Mouse (Mus musculus) neural tube, embryonic 12.5 days (tissue): ENCODE data around the gene Ctse. TPM values are rescaled to one million over a fixed set of nuclear protein-coding genes. Genes with fewer than 3 reads are reported as not detected.

ENCODE experiments used
- ATAC-seq: fragments of 200-750 bp; cut with Nextera tagmentation; 2 replicates; pipeline ENCODE4 v1.8.0; 2017; ENCODE audit warnings: low read depth, mild to moderate bottlenecking, moderate TSS enrichment, moderate library complexity; ENCODE audit not compliant: low FRiP score
- H3K27ac ChIP-seq: fragments of 300-500 bp; sonication (generic); 2 replicates; pipeline ENCODE4 v1.5.1; 2016
- H3K27me3 ChIP-seq: fragments of 300-500 bp; sonication (generic); replicated peaks from 2 replicates; pipeline ENCODE4 v1.6.1; 2016; ENCODE audit warnings: mild to moderate bottlenecking
- H3K36me3 ChIP-seq: fragments of 300-500 bp; sonication (generic); 2 replicates; pipeline ENCODE4 v1.6.1; 2016; ENCODE audit warnings: mild to moderate bottlenecking
- H3K4me1 ChIP-seq: fragments of 300-500 bp; sonication (generic); 2 replicates; pipeline ENCODE4 v1.6.1; 2016
- H3K4me2 ChIP-seq: fragments of 300-500 bp; sonication (generic); replicated peaks from 2 replicates; pipeline ENCODE4 v1.6.1; 2016; ENCODE audit warnings: mild to moderate bottlenecking
- H3K4me3 ChIP-seq: fragments of 300-500 bp; sonication (generic); 2 replicates; pipeline ENCODE4 v1.5.1; 2016
- H3K9ac ChIP-seq: fragments of 300-500 bp; sonication (generic); 2 replicates; pipeline ENCODE4 v1.6.1; 2016; ENCODE audit warnings: mild to moderate bottlenecking
- H3K9me3 ChIP-seq: fragments of 300-500 bp; sonication (generic); 2 replicates; pipeline ENCODE4 v1.6.1; 2016; ENCODE audit warnings: mild to moderate bottlenecking
- WGBS: fragments of 180-500 bp; shearing (Covaris S2); methylation state at CpG from one replicate; pipeline ENCODE4 v1.1.7; 2016; 5-methylcytosine and 5-hydroxymethylcytosine counted together
- polyA plus RNA-seq: library from polyadenylated mRNA; unstranded; fragments of >200 nt; fragmentation: Nextera tagmentation; extraction: Ambion mirVana; gene quantifications from 2 replicates; pipeline ENCODE4 v1.2.1, GENCODE M21; 2016

Gene Ctse
- polyA plus RNA-seq, 1 experiment from 2014 or later = 0.11 TPM

DNA sequence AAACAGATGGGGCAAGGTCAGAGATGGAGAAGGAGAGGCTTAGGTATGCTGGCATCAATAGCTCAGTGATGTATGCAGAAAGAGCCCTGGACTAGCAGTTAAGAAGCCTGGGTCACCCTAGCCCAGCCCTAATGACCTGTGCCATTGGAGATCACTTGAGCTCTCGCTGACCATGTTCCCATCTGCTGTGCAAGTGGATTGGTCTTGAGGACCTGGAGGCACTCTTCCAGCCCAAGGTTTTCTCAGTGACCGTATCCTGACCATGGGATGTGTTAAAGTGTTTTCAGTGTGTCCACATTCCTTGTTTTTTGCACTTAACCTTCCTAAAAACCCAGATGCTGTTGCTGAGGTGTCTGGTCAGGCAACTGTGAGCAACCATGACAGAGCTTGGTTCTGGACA is 22.2 kb downstream of the Ctse start:
- no peak overlapping the region for H3K9ac ChIP-seq
- no peaks in the 10 kb centered on the region for H3K36me3 ChIP-seq
- H3K9me3 ChIP-seq = no peaks in the 10 kb centered on the region
- no peak overlapping the region for H3K4me2 ChIP-seq
- no peaks in the 10 kb centered on the region for H3K27me3 ChIP-seq
- no peak overlapping the region for H3K4me3 ChIP-seq
- H3K4me1 ChIP-seq = peaks cover 4% of the 10 kb centered on the region; the same call in 1 of the 2 replicates
- H3K27ac ChIP-seq = no peak overlapping the region
- no peak for ATAC-seq
- WGBS = 79% methylated on average over 2 of the region's 2 CpGs

DNA sequence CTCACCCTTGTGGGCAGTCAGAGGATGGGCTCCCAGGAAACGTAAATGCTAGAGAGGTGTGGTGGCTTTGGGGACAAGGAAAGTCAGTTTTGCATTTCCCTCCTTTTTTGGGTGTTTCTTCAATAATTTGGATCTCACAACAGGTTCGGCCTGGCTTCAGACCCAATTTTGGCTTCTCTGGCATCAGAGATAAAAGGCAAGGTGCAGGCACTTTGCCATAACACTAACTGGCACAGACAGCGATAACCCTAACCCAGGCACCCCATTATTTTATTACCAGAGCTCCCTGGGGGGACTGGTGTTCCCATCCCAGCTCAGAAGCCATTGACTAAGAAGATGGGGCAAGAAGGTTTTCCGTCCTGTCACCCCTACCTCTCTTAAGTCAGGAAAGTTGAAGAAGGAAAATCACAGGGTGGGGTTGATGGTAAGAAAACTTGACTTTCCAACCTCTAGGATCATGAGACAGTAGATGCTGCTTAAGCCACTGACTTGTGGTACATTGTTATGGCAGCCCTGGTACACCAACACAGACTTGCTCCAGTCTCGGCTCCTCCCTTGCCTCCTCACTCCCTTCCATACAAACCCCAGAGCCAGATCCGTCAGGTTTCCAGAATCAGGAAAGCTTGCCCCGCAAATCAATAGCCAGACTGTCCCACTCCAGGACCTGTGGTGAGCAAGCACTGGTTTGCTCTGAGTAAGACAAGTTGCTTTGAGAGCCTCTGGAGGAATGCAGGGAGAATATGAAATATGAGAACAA is 22.8 kb downstream of the Ctse start:
- Histone ChIP-seq H3K9ac (no peak overlapping the region), H3K27me3 (no peaks in the 10 kb centered on the region), H3K9me3 (no peaks in the 10 kb centered on the region), H3K36me3 (no peaks in the 10 kb centered on the region), H3K4me3 (no peak overlapping the region), H3K4me1 (peaks cover 4% of the 10 kb centered on the region; the same call in 1 of the 2 replicates), H3K27ac (no peak overlapping the region), H3K4me2 (no peak overlapping the region)
- 79% methylated on average over 7 of the region's 7 CpGs for WGBS
- no peak for ATAC-seq

DNA sequence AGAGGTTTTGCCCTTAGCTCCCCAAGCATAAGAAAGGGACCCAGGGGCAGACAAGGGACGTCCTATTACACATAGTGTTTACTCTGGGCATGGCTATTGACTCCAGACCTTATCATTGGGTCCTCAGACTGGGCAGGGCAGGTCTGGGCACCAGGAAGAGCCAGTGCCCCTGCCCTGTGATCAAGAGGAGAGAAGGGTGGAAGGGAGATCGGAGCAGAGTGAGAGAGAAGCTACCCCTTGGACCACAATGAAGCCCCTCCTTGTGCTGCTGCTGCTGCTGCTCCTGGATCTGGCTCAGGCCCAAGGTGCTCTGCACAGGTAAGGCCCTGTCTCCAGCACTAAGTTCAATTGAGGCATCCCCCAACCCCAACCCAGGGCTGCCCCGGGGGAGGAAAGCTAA is 23.6 kb downstream of the Ctse start:
- H3K9ac ChIP-seq = no peak overlapping the region
- no peaks in the 10 kb centered on the region for H3K9me3 ChIP-seq
- no peaks in the 10 kb centered on the region for H3K36me3 ChIP-seq
- no peak overlapping the region for H3K4me3 ChIP-seq
- no peak overlapping the region for H3K27ac ChIP-seq
- no peaks in the 10 kb centered on the region for H3K27me3 ChIP-seq
- ATAC-seq = no peak
- WGBS = 78% methylated on average over 3 of the region's 3 CpGs
- H3K4me1 ChIP-seq = peaks cover 4% of the 10 kb centered on the region; the same call in 1 of the 2 replicates
- H3K4me2 ChIP-seq = no peak overlapping the region

DNA sequence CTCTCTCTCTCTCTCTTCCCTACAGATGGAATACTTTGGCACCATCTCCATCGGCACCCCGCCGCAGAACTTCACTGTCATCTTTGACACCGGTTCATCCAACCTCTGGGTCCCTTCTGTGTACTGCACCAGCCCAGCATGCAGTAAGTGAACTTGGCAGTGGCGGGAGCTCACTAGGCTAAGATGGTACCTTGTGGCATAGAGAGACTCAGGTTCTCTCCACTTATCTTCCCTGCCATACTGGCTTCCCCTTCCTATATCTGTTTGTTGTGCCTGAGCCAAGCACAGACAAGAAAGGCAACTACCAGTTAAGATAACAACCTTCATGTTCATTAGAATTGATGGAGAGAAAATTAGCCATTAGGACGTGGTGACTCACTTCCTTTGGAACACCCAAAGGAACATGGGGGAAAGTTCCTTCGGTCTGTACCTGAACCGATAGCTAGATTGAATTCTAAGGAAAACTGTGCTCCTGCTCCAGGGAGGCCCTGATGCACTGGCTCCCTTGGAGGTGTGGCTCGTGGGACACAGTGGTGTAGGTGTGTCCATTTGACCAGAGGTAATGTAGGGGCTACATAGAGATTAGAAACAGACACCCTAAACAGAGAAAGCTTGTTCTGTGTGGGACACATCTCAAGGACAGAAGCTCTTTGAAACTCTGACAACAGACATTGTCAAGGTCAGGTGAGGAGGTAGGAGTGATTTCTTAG is 25.3 kb downstream of the Ctse start:
- Histone ChIP-seq H3K9me3 (no peaks in the 10 kb centered on the region), H3K9ac (no peak overlapping the region), H3K27me3 (no peaks in the 10 kb centered on the region), H3K4me3 (no peak overlapping the region), H3K27ac (no peak overlapping the region), H3K4me2 (no peak overlapping the region), H3K36me3 (no peaks in the 10 kb centered on the region), H3K4me1 (no peaks in the 10 kb centered on the region)
- 87% methylated on average over 9 of the region's 9 CpGs for WGBS
- no peak for ATAC-seq

DNA sequence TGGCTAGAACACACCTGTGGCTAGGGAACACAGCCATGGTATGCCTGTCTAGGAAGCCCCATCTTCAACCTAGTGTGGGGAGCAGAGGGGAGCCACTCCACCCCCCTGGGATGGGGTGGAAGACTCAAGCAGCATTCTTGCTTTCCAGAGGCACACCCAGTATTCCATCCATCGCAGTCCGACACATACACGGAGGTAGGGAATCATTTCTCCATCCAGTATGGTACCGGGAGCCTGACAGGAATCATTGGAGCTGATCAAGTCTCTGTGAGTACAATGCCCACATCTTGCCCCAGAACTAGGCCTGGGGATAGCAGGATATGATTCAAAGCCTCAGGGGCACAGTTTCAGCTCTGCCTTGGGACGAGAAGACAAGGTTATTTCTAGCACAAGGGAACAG is 26.0 kb downstream of the Ctse start:
- Histone ChIP-seq H3K27me3 (no peaks in the 10 kb centered on the region), H3K36me3 (no peaks in the 10 kb centered on the region), H3K4me2 (no peak overlapping the region), H3K9me3 (no peaks in the 10 kb centered on the region), H3K27ac (no peak overlapping the region), H3K4me3 (no peak overlapping the region), H3K9ac (no peak overlapping the region), H3K4me1 (no peaks in the 10 kb centered on the region)
- ATAC-seq = no peak
- 87% methylated on average over 5 of the region's 5 CpGs for WGBS

DNA sequence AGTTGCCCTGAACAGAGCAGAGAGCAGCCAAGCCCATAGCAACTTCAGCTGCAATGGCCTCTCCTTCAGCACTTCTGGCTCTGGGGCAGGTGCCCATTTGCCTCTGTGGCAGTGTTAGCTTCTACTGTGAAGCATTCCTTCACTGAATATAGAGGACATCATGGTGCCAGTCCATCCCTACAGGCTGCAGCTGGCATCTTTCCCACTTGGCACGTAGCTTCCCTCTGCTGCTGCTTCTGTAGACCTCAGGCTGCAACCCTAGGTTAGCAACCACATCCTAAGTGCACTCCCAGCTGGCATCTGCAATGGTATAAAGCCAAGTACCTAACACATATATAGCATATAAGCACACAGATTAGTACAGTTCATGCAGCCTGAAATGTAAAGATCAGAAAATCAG is 27.8 kb downstream of the Ctse start:
- no peaks in the 10 kb centered on the region for H3K36me3 ChIP-seq
- H3K4me1 ChIP-seq = no peaks in the 10 kb centered on the region
- no peaks in the 10 kb centered on the region for H3K9me3 ChIP-seq
- no peak for ATAC-seq
- WGBS = 90% methylated on average over 1 of the region's 1 CpGs
- no peaks in the 10 kb centered on the region for H3K27me3 ChIP-seq
- H3K27ac ChIP-seq = no peak overlapping the region
- H3K4me3 ChIP-seq = no peak overlapping the region
- no peak overlapping the region for H3K4me2 ChIP-seq
- H3K9ac ChIP-seq = no peak overlapping the region

DNA sequence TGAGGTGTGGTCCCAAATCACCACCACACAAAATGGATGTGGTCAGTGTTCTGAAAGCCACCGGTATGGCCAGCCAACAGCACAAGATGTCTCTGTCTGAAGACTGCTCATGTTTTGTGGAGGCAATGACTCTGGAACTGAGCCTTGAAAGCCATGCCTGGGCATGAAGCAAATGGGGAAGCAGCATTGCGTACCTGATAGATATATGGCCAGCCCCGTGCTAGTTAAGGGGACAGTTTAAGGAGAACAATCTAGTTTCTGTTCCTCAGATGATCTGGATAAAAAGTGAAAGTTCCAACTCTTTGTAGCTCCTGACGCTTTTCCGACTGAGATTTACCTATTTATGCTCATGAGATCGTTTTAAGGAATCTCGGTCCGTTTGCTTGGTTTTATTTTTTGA is 33.0 kb downstream of the Ctse start:
- Histone ChIP-seq H3K9ac (no peak overlapping the region), H3K27me3 (no peaks in the 10 kb centered on the region), H3K4me1 (no peaks in the 10 kb centered on the region), H3K27ac (no peak overlapping the region), H3K9me3 (no peaks in the 10 kb centered on the region), H3K4me3 (no peak overlapping the region), H3K4me2 (no peak overlapping the region), H3K36me3 (no peaks in the 10 kb centered on the region)
- no peak for ATAC-seq
- 92% methylated on average over 8 of the region's 8 CpGs for WGBS

DNA sequence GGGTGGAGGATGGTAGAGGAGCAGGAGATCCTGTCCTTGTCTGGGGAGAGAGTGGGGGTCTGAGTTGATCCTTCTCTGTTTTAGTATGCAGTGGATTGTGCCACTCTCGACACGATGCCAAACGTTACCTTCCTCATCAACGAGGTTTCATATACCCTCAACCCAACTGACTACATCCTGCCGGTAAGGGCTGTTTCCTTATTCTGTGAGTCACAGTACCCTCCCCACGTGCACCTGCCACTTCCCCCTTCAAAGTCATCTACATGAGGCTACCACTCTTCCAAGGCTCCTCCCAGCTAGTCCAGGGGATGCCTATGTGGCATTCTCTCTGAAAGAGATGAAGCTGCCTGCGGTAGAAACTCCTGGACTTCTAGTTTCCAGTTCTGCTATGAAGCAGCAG is 34.3 kb downstream of the Ctse start:
- no peaks in the 10 kb centered on the region for H3K9me3 ChIP-seq
- no peak for ATAC-seq
- H3K9ac ChIP-seq = no peak overlapping the region
- H3K27ac ChIP-seq = no peak overlapping the region
- H3K4me1 ChIP-seq = no peaks in the 10 kb centered on the region
- H3K4me3 ChIP-seq = no peak overlapping the region
- H3K36me3 ChIP-seq = no peaks in the 10 kb centered on the region
- WGBS = 82% methylated on average over 7 of the region's 7 CpGs
- no peak overlapping the region for H3K4me2 ChIP-seq
- H3K27me3 ChIP-seq = no peaks in the 10 kb centered on the region

DNA sequence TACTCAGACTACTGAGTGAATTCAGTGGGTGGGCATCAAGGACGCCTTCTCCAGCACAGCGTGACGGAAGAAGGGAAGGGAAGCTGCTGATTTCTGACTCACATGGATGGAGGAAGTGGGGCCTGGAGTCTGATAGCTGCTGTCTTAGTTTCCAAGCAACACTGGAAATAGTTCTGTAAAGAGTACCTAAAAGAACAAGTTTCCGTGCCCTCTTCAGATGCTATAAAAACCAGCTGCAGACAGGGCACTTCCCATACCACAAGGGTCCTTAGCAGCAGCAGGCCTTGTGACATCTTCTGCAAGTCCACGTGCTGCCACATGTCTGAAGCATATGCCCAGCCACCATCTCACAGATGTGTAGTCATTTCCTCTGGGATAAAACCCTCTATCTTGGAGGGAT is 41.5 kb downstream of the Ctse start:
- no peaks in the 10 kb centered on the region for H3K27me3 ChIP-seq
- no peak overlapping the region for H3K4me3 ChIP-seq
- 89% methylated on average over 5 of the region's 5 CpGs for WGBS
- no peak overlapping the region for H3K4me2 ChIP-seq
- no peaks in the 10 kb centered on the region for H3K36me3 ChIP-seq
- no peaks in the 10 kb centered on the region for H3K4me1 ChIP-seq
- no peak for ATAC-seq
- H3K9me3 ChIP-seq = no peaks in the 10 kb centered on the region
- no peak overlapping the region for H3K9ac ChIP-seq
- no peak overlapping the region for H3K27ac ChIP-seq

DNA sequence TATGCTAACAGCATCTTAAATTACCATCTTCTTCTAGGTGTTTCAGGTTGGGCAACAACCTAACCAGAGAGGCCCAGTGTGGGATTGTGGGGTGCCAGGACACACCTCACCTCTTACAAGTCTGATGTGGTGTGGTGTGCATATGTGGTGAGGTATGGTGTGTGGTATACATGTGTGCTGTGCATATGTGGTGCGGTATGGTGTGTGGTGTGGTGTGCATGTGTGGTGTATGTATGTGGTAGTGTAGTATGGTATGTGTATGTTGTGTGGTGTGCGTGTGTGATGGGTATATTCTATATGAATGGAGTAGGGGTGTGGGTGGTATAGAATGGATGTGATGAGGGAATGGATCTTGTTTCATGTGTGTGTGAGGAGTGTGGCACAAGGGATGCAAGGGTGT is 49.6 kb downstream of the Ctse start:
- Histone ChIP-seq H3K9ac (no peak overlapping the region), H3K9me3 (no peaks in the 10 kb centered on the region), H3K4me2 (no peak overlapping the region), H3K27me3 (no peaks in the 10 kb centered on the region), H3K4me1 (no peaks in the 10 kb centered on the region), H3K27ac (no peak overlapping the region), H3K36me3 (no peaks in the 10 kb centered on the region), H3K4me3 (no peak overlapping the region)
- ATAC-seq = no peak
- 91% methylated on average over 2 of the region's 2 CpGs for WGBS

DNA sequence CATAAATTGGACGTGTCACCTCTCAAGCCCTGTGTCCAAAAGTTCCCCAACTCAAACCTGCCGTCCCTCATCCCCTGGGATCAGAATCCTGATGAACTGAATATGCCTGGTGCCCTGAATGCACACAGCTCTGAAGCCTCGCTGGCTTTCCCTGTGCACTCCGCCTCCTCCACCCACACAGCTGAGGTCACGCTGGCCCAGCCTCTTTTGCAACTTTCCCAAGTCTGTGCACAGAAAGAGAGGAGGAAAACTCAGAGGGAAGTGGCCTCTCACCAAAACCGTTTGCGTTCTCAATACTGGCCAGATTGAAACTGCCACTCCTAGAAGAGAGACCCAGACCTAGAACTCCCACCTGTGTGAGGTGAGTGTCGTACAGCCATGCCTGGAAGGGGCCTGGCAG is 50.4 kb downstream of the Ctse start, which contains the start of gene Rab7b:
Gene Rab7b (plus strand): TSS at position 221 of the 400 bp plus-strand sequence.
- H3K4me2 ChIP-seq = no peak within 1 kb of the TSS
- WGBS = 68% methylated on average over 8 of the region's 8 CpGs
- no peak for ATAC-seq

DNA sequence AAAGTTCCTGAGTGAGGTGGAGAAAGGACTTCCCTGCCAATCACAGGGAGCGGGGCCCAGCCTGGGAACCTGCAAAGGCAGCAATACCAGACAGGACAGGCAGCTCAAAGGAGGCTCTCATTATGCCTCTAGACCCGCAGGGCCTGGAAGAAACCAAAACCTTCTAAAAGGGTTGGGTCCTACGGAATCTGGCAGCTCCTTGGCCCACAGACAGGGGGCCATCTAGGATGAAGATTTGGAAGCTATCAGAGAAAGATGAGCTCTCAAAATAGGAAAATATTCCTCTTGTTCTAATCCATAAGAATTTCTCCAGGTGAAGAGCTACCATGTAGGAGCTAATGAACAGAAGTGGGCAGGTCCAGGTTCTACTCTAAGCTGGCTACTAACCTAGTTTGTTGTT is 50.9 kb downstream of the Ctse start:
- no peak for ATAC-seq
- Histone ChIP-seq H3K9ac (no peak overlapping the region), H3K36me3 (no peaks in the 10 kb centered on the region), H3K27me3 (no peaks in the 10 kb centered on the region), H3K4me2 (no peak overlapping the region), H3K4me3 (no peak overlapping the region), H3K27ac (no peak overlapping the region), H3K4me1 (no peaks in the 10 kb centered on the region), H3K9me3 (no peaks in the 10 kb centered on the region)
- WGBS = 78% methylated on average over 3 of the region's 3 CpGs

More for the DNA sequence above, 50.4 kb downstream of the Ctse start, which contains the start of gene Rab7b:
- Histone ChIP-seq H3K36me3 (no peaks in the 10 kb centered on the region), H3K27me3 (no peaks in the 10 kb centered on the region), H3K27ac (no peak within 1 kb of the TSS), H3K4me1 (no peaks in the 10 kb centered on the region), H3K4me3 (no peak within 1 kb of the TSS), H3K9me3 (no peaks in the 10 kb centered on the region), H3K9ac (no peak within 1 kb of the TSS)

DNA sequence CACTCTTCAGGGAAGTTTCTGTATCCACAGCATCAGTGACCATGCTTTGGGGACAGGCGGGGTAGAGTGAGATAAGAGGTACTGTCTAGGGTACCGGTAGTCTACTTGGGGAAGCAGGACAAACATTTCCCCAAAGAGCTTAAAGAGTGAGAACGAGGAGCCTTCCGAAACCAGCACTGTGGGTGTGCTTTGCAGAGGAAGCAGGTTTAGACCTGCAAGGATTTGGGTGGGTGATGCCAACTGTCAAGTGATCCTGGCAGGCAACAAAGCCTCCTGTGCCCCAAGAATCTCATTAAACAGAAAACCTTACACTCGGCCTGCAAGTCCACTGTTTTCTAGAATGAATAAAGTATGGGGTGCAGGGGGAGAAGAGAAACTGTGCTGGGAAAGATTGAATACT is 51.8 kb downstream of the Ctse start:
- Histone ChIP-seq H3K36me3 (no peaks in the 10 kb centered on the region), H3K9ac (no peak overlapping the region), H3K27me3 (no peaks in the 10 kb centered on the region), H3K27ac (no peak overlapping the region), H3K4me2 (no peak overlapping the region), H3K9me3 (no peaks in the 10 kb centered on the region), H3K4me1 (no peaks in the 10 kb centered on the region), H3K4me3 (no peak overlapping the region)
- no peak for ATAC-seq
- 83% methylated on average over 5 of the region's 5 CpGs for WGBS
